Mouse (Mus musculus) heart, embryonic 14.5 days (tissue): ENCODE data around the gene Pygo2. TPM values are rescaled to one million over a fixed set of nuclear protein-coding genes. Genes with fewer than 3 reads are reported as not detected.

ENCODE experiments used
- ATAC-seq: fragments of 200-750 bp; cut with Nextera tagmentation; 2 replicates; pipeline ENCODE4 v1.8.0; 2017; ENCODE audit warnings: low read depth, moderate TSS enrichment; ENCODE audit not compliant: insufficient number of reproducible peaks, insufficient read depth, low FRiP score
- H3K27ac ChIP-seq, 2 experiments: fragments of 200-500 bp in 1 of 2; fragments of 300-500 bp in 1 of 2; sonication (generic) in 1 of 2; replicated peaks in 1 of 2; 2 replicates each; pipeline ENCODE4 v1.5.1; 2012 to 2014; ENCODE audit warnings: low read depth in 2 of 2, low read length in 2 of 2, control low read depth in 1 of 2, mild to moderate bottlenecking in 1 of 2, mixed read lengths in 1 of 2; ENCODE audit not compliant: control insufficient read depth in 1 of 2, insufficient read depth in 1 of 2
- H3K27me3 ChIP-seq: fragments of 300-500 bp; sonication (generic); 2 replicates; pipeline ENCODE4 v1.6.1; 2014; ENCODE audit warnings: mild to moderate bottlenecking, low read length, control low read depth; ENCODE audit not compliant: control insufficient read depth, insufficient read depth
- H3K36me3 ChIP-seq: fragments of 300-500 bp; sonication (generic); 2 replicates; pipeline ENCODE4 v1.6.1; 2014; ENCODE audit warnings: mild to moderate bottlenecking, control low read depth, low read length, mixed read lengths; ENCODE audit not compliant: control insufficient read depth, insufficient read depth
- H3K4me1 ChIP-seq, 2 experiments: fragments of 200-500 bp in 1 of 2; fragments of 300-500 bp in 1 of 2; sonication (generic) in 1 of 2; 2 replicates each; pipeline ENCODE4 v1.6.1; 2012 to 2014; ENCODE audit warnings: low read length in 2 of 2, control low read depth in 1 of 2, mixed read lengths in 1 of 2; ENCODE audit not compliant: control insufficient read depth in 2 of 2, insufficient read depth in 2 of 2
- H3K4me2 ChIP-seq: fragments of 300-500 bp; sonication (generic); 2 replicates; pipeline ENCODE4 v1.6.1; 2014; ENCODE audit warnings: mild to moderate bottlenecking, low read length
- H3K4me3 ChIP-seq, 2 experiments: fragments of 200-500 bp in 1 of 2; fragments of 300-500 bp in 1 of 2; sonication (generic) in 1 of 2; 2 replicates each; pipeline ENCODE4 v1.5.1; 2012 to 2014; ENCODE audit warnings: low read length in 2 of 2, mild to moderate bottlenecking in 2 of 2, control low read depth in 1 of 2, low read depth in 1 of 2, moderate library complexity in 1 of 2; ENCODE audit not compliant: control insufficient read depth in 1 of 2, insufficient read depth in 1 of 2
- H3K9ac ChIP-seq: fragments of 300-500 bp; sonication (generic); 2 replicates; pipeline ENCODE4 v1.6.1; 2014; ENCODE audit warnings: mild to moderate bottlenecking, low read length
- H3K9me3 ChIP-seq: fragments of 300-500 bp; sonication (generic); 2 replicates; pipeline ENCODE4 v1.6.1; 2016; ENCODE audit warnings: low read length, control low read depth; ENCODE audit not compliant: control insufficient read depth
- WGBS: fragments of 180-500 bp; shearing (Covaris S2); extraction: QIAGEN DNeasy Blood & Tissue Kit; methylation state at CpG from one replicate; pipeline ENCODE4 v1.1.7; 2014; 5-methylcytosine and 5-hydroxymethylcytosine counted together
- polyA plus RNA-seq: library from polyadenylated mRNA; unstranded; fragments of >200 nt; fragmentation: Nextera tagmentation; extraction: Ambion mirVana; gene quantifications from 2 replicates; pipeline ENCODE4 v1.2.1, GENCODE M21; 2014

Gene Pygo2
- polyA plus RNA-seq, 1 experiment from 2014 or later, result 27.8 TPM

- WGBS, result 38% methylated on average over 5 of the region's 5 CpGs
- H3K27ac ChIP-seq, result peak overlapping the region; percentile 25 to 37; a peak in 2 of 4 replicates
- no peaks in the 10 kb centered on the region for H3K36me3 ChIP-seq
- 0 out of 2 replicates have a peak overlapping the region, but pooled peaks have one; percentile 4 for H3K4me2 ChIP-seq
- no peak for ATAC-seq
- H3K4me1 ChIP-seq, result peaks cover 11 to 21% of the 10 kb centered on the region in 2 experiments
- no peaks in the 10 kb centered on the region for H3K27me3 ChIP-seq
- no peak overlapping the region for H3K4me3 ChIP-seq
- H3K9ac ChIP-seq, result no peak overlapping the region
- H3K9me3 ChIP-seq, result no peaks in the 10 kb centered on the region
These were observed 39.9 kb upstream of the Pygo2 start for GRCm38 (mm10) chr3:89390111-89390515.

GRCm38 (mm10) chr3:89390699-89391662 lies 39.0 kb upstream of the Pygo2 start:
- H3K27ac ChIP-seq, result peak overlapping the region; percentile 43 to 73; a peak in 3 of 4 replicates
- peak overlapping the region; percentile 93 for H3K4me2 ChIP-seq
- H3K4me3 ChIP-seq, result peak overlapping the region; percentile 58 to 87
- peak overlapping the region; percentile 76 for H3K9ac ChIP-seq
- no peak for ATAC-seq
- peaks cover 17 to 29% of the 10 kb centered on the region in 2 experiments for H3K4me1 ChIP-seq
- 12% methylated on average over 19 of the region's 19 CpGs for WGBS
- H3K36me3 ChIP-seq, result no peaks in the 10 kb centered on the region
- no peaks in the 10 kb centered on the region for H3K9me3 ChIP-seq
- H3K27me3 ChIP-seq, result no peaks in the 10 kb centered on the region

- H3K27me3 ChIP-seq, result no peaks in the 10 kb centered on the region
- under 1% methylated on average over 51 of the region's 56 CpGs for WGBS
- peak overlapping the region; percentile 76 for H3K9ac ChIP-seq
- H3K4me2 ChIP-seq, result peak overlapping the region; percentile 93
- peak overlapping the region; percentile 58 to 87 for H3K4me3 ChIP-seq
- H3K27ac ChIP-seq, result peak overlapping the region; percentile 43 to 73; a peak in 3 of 4 replicates
- ATAC-seq, result no peak
- H3K4me1 ChIP-seq, result peaks cover 20 to 36% of the 10 kb centered on the region in 2 experiments
- no peaks in the 10 kb centered on the region for H3K9me3 ChIP-seq
- H3K36me3 ChIP-seq, result no peaks in the 10 kb centered on the region
These were observed 38.1 kb upstream of the Pygo2 start for GRCm38 (mm10) chr3:89391663-89392511.

GRCm38 (mm10) chr3:89392871-89393311 lies 37.1 kb upstream of the Pygo2 start:
- peaks cover 22 to 37% of the 10 kb centered on the region in 2 experiments for H3K4me1 ChIP-seq
- 0% methylated on average over 17 of the region's 24 CpGs for WGBS
- H3K4me2 ChIP-seq, result peak overlapping the region; percentile 93
- H3K36me3 ChIP-seq, result no peaks in the 10 kb centered on the region
- H3K27me3 ChIP-seq, result no peaks in the 10 kb centered on the region
- ATAC-seq, result no peak
- no peaks in the 10 kb centered on the region for H3K9me3 ChIP-seq
- H3K4me3 ChIP-seq, result peak overlapping the region; percentile 58 to 87
- H3K9ac ChIP-seq, result peak overlapping the region; percentile 76
- H3K27ac ChIP-seq, result peak overlapping the region; percentile 53 to 73; a peak in 3 of 4 replicates

GRCm38 (mm10) chr3:89393605-89394004 lies 36.4 kb upstream of the Pygo2 start:
- H3K27ac ChIP-seq, result peak overlapping the region; percentile 78 to 86
- WGBS, result under 1% methylated on average over 15 of the region's 15 CpGs
- peak overlapping the region; percentile 58 to 62 for H3K4me3 ChIP-seq
- peaks cover 22 to 37% of the 10 kb centered on the region in 2 experiments for H3K4me1 ChIP-seq
- ATAC-seq, result peak; percentile 94
- H3K4me2 ChIP-seq, result peak overlapping the region; percentile 93
- H3K27me3 ChIP-seq, result no peaks in the 10 kb centered on the region
- H3K9me3 ChIP-seq, result no peaks in the 10 kb centered on the region
- no peaks in the 10 kb centered on the region for H3K36me3 ChIP-seq
- H3K9ac ChIP-seq, result peak overlapping the region; percentile 67

- Histone ChIP-seq H3K4me3 (peak within 1 kb of the TSS; percentile 58 to 62), H3K9ac (peak within 1 kb of the TSS; percentile 67), H3K36me3 (no peaks in the 10 kb centered on the region), H3K4me2 (peak within 1 kb of the TSS; percentile 93), H3K4me1 (peaks cover 22 to 37% of the 10 kb centered on the region in 2 experiments), H3K27ac (peak within 1 kb of the TSS; percentile 78 to 86), H3K9me3 (no peaks in the 10 kb centered on the region), H3K27me3 (no peaks in the 10 kb centered on the region)
- peak; percentile 35 for ATAC-seq
- WGBS, result under 1% methylated on average over 40 of the region's 42 CpGs
These were observed 35.8 kb upstream of the Pygo2 start, which contains the start of gene Zbtb7b for GRCm38 (mm10) chr3:89394006-89394893. Gene Zbtb7b, minus strand, starts transcription at chr3:89394776.
